Mouse (Mus musculus) thymus, adult 18-20 months (tissue): ENCODE data around the gene 2510002D24Rik.
"Not testable (repeated sequence)": the region's sequence is repeated elsewhere in the genome, so short reads cannot be mapped to it uniquely, and the experiment has no call there.

Source experiments
- DNase-seq, 2 experiments: peaks; one replicate each; pipeline ENCODE4 v3.0.0; 2022; ENCODE audit warnings: mixed read lengths in 2 of 2

Gene 2510002D24Rik

DNA sequence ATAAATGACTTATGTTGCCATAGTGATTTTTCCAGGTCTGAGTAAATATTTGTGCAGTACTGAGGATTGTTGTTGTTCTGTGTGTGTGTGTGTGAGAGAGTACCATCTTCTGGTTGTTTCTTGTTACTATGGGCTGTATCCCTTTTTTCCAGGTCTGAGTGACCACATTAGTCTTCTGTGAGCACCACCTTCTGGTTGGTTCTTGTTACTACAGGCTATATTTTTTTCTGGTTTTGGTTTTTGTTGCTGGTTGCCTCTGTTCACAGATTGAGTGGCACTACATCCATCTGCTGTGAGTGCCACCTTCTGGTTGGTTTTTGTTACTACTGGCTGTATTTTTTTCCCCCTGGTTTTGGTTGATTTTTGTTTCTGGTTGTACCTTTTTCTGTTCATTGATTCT is 22.2 kb downstream of the 2510002D24Rik start:
- DNase-seq, result no peak

DNA sequence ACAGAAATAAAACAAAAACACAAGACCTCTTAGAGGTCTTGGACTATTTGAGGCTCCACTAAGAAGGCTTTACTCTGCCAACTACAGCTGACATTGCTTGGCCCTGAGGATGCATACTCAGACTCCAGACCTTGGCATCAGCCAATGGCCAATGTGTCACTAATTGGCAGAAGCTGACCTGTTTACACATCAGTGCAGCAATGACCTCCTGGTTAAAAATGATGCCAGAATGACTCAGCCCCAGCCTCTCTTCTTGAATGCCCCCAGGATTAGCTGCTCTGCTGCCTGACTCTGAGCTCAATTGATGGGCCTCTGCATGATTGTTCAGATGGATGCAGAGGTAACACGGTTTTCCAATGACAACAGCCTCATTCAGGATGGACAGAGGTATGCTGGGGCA is 23.8 kb downstream of the 2510002D24Rik start:
- DNase-seq, result no peak

DNA sequence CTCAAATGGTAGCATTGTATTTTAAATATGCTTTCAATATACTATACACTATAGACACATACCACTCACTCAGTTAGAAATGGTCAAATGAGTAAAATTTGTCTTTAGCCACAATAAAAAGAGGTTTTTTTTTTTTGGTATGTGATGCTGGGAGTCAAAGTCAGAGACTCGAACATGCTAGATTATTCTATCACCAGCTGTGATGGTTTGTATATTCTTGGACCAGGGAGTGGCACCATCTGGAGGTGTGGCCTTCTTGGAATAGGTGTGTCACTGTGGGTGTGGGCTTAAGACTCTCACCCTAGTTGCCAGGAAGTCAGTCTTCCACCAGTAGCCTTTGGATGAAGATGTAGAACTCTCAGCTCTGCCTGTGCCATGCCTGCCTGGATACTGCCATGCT is 34.1 kb downstream of the 2510002D24Rik start:
- not testable (repeated sequence) for DNase-seq

DNA sequence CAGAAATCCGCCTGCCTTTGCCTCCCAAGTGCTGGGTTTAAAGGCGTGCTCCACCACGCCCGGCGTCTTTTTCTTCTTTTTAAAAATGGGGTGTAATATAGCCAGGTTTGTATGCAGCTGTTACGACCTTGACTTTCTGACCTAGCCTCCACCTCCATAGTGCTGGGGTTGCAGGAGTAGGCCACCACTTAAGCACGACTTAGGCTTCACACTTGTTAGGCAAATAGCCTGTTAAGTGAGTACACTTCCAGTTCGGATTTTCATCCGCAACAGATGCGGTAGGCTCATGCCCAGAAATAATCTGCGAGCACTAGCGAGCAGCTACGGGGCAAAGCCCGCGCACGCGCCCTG is 39.7 kb downstream of the 2510002D24Rik start:
- DNase-seq, result no peak

DNA sequence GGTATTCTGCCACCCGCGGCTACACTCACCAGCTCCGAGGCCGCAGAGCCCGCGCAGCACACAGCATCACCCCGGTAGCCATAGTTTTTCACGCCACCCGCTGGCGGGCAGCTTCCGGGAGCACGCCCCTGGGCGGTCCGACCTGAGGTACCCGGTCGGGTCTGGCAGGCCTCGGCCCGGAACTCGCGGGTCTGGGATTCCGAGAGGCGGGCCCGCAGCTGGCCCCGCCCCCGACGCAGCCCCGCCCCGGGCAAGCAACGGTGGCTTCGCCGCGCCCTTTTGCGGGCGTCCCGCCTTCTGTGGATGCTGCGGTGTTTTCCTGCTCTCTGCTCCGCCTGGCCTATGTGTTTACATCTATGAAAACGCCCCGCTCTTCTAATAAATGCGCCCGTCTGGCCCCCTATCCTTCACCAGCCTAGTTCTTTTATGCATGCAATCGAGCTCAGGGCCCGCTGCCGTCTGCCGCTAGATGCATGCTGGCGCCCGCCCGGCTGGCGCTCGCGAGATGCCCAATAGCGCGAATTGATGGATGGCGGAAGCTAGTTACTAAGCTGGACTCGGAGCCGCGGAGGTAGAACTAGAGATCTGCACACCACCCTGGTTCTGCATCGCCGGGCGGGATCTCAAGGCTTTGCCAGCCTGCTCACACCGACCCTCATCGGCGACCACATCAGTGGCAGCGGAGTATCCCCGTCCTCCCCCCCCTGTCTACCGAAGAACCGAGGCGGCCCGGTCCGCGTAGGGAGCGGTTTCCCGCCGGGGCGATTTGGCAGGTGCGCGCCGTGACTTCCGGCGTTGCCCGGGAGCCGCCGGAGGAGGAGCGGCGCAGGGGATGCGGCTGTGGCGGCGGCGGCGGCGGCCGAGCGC is 40.3 kb downstream of the 2510002D24Rik start, which contains the start of the genes Mrpl40 and Hira:
Mrpl40 (minus strand) TSS at position 421 of the 867 bp plus-strand sequence.
Hira (plus strand) TSS at position 596 of the 867 bp plus-strand sequence.
- DNase-seq, result peak; percentile 91 to 93

DNA sequence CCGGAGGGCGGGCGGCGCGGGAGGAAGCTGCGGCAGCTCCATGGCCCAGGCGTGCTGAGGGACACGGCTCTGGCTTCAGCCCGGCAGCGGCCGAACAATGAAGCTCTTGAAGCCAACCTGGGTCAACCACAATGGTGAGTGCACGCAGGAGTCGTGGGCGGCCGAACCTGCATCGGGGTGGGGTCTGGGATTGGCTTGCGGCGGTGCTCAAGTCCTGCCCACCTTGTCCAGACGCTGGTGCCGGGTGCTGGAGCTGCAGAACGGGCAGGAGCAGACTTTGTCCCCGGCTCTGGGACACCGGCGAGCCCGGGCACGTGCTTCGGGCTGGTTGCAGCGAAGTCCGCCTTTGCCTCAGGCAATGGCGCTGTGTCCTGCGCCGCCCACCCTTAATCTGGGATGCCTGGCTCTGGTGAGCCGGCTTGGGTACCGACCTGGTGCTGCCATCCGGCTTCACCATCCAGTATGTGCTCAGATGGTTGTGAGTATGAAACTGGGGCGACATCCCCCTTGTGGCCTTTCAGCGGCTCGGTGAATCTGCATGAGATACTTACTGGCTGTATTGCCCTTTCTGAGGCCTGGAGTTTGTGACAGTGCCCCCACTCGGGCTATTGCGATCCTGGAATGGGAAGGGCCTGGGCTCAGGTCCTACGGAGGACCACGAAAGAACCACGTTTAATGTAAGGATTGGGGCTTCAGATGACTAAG is 41.2 kb downstream of the 2510002D24Rik start:
- peak; percentile 53 to 72 for DNase-seq

DNA sequence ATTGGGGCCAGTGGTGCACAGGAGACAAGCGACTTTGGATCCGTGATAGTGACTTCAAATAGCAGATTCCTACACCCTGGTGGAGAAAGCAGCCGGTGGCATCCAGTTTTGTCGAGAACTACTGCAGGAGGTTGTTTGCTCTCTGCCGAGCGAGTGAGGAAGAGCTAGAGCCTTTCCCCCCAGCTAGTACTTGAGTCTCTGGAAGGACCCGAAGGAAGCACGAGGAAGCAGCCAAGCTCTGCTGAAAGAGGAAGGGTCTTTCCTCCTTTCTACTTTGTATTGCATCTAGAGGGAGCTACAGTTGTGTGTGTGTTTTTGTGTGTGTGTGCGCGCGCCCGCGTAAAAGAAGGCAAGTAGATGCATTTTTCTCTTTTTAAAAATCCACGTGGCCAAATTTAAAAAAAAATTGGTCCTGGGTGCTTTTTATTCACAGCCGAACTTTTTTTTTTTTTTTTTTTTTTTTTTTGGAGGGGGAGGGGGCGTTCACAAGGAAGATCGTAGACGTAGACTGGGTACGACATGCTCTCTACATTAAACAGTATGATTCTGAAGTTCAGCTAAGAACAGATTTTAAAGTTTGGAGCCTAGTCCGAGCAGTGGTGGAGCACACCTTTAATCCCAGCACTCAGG is 41.8 kb downstream of the 2510002D24Rik start:
- no peak for DNase-seq

DNA sequence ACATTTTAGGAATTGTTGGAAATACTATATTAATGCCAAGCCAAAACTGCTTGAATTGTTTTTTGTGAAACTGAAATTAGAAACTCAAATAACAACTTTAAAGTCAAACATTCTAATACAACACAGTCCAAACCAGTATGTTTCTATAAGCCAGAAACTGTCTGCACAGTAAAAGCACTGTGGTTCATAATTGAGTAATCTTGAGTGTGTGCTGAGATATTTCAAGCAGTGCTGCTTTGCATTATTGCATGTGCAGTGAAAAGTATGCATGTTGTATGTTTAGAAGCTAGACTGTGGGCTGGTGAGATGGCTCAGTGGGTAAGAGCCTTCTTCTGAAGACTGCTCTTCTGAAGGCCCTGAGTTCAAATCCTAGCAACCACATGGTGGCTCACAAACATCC is 47.7 kb downstream of the 2510002D24Rik start:
- no peak for DNase-seq
